Mouse (Mus musculus): ENCODE data around the gene Zbtb46.

GRCm38 (mm10) chr2:181381107-181381506, 78.1 kb downstream of the Zbtb46 start:
- TF ChIP-seq EP300 (IDR thresholded peaks at IDR 0.05; ENCODE audit: low read depth) (no peak), CTCF (IDR thresholded peaks at IDR 0.05; ENCODE audit: low read depth) (no peak)
